Mouse (Mus musculus) stomach, embryonic 16.5 days (tissue): ENCODE measurements around the gene Mmp15. TPM values are rescaled to one million over a fixed set of nuclear protein-coding genes. Genes with fewer than 3 reads are reported as not detected.
"Not testable (repeated sequence)": the region's sequence is repeated elsewhere in the genome, so short reads cannot be mapped to it uniquely, and the experiment has no call there.

ENCODE experiments used
- ATAC-seq: fragments of 200-750 bp; cut with Nextera tagmentation; 2 replicates; pipeline ENCODE4 v1.8.0; 2017; ENCODE audit warnings: moderate number of reproducible peaks, moderate TSS enrichment; ENCODE audit not compliant: insufficient read depth, low FRiP score
- H3K27ac ChIP-seq: fragments of 300-500 bp; sonication (generic); 2 replicates; pipeline ENCODE4 v1.5.1; 2014; ENCODE audit warnings: low read length
- H3K27me3 ChIP-seq: fragments of 300-500 bp; sonication (generic); 2 replicates; pipeline ENCODE4 v1.6.1; 2014; ENCODE audit warnings: low read length, control low read depth, mixed read lengths; ENCODE audit not compliant: control insufficient read depth, insufficient read depth
- H3K36me3 ChIP-seq: fragments of 300-500 bp; sonication (generic); 2 replicates; pipeline ENCODE4 v1.6.1; 2014; ENCODE audit warnings: low read length; ENCODE audit not compliant: control insufficient read depth, insufficient read depth
- H3K4me1 ChIP-seq: fragments of 300-500 bp; sonication (generic); 2 replicates; pipeline ENCODE4 v1.6.1; 2014; ENCODE audit warnings: low read length, control low read depth, mixed read lengths; ENCODE audit not compliant: control insufficient read depth, insufficient read depth
- H3K4me2 ChIP-seq: fragments of 300-500 bp; sonication (generic); 2 replicates; pipeline ENCODE4 v1.6.1; 2014; ENCODE audit warnings: low read depth, low read length, mixed read lengths
- H3K4me3 ChIP-seq: fragments of 300-500 bp; sonication (generic); replicated peaks from 2 replicates; pipeline ENCODE4 v1.5.1; 2014; ENCODE audit warnings: mild to moderate bottlenecking, low read length
- H3K9ac ChIP-seq: fragments of 300-500 bp; sonication (generic); 2 replicates; pipeline ENCODE4 v1.6.1; 2014; ENCODE audit warnings: low read length
- H3K9me3 ChIP-seq: fragments of 300-500 bp; sonication (generic); replicated peaks from 2 replicates; pipeline ENCODE4 v1.6.1; 2016; ENCODE audit warnings: low read length, control low read depth; ENCODE audit not compliant: control insufficient read depth
- WGBS: fragments of 180-500 bp; shearing (Covaris S2); extraction: QIAGEN DNeasy Blood & Tissue Kit; methylation state at CpG from one replicate; pipeline ENCODE4 v1.1.7; 2014; 5-methylcytosine and 5-hydroxymethylcytosine counted together
- polyA plus RNA-seq: library from polyadenylated mRNA; unstranded; fragments of >200 nt; fragmentation: Nextera tagmentation; extraction: Ambion mirVana; gene quantifications from 2 replicates; pipeline ENCODE4 v1.2.1, GENCODE M21; 2015

Gene Mmp15
- polyA plus RNA-seq, 1 experiment from 2014 or later: 13.4 TPM

DNA sequence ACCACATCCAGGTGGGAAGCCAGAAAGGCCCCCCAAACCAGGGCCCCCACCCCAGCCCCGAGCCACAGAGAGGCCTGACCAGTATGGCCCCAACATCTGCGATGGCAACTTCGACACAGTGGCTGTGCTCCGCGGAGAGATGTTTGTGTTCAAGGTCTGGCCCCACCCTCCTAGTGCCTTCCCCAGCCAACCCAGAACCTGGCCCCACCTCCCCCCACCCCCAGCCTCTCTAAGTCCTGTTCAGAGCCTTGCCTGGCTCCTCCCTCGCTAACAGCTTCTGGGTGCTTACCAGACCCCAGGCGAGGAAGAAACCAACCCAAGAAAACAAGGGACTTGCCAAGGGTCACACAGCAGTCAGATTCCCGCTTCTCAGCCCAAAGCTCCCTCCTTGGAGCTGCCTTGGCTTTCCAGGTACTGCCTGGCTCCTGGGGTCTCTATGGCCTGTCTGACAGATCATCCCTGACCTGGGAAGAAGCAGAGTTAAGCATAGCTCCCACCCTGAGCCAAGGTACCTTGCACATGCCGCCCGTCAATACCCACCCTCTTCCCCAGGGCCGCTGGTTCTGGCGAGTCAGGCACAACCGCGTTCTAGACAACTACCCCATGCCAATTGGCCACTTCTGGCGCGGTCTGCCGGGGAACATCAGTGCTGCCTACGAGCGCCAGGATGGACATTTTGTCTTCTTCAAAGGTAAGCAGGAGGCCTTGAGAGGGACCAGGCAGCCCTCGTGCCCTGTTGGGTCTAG, 17.7 kb downstream of the Mmp15 start:
- H3K4me1 ChIP-seq: peaks cover 18% of the 10 kb centered on the region
- peak overlapping the region; percentile 50 for H3K4me2 ChIP-seq
- ATAC-seq: peak; percentile 84
- H3K36me3 ChIP-seq: no peaks in the 10 kb centered on the region; the same call in 1 of the 2 replicates
- H3K4me3 ChIP-seq: peak overlapping the region; percentile 33
- H3K27ac ChIP-seq: peak overlapping the region; percentile 33; the same call in 1 of the 2 replicates
- no peaks in the 10 kb centered on the region for H3K27me3 ChIP-seq
- WGBS: 44% methylated on average over 20 of the region's 20 CpGs
- no peaks in the 10 kb centered on the region for H3K9me3 ChIP-seq
- H3K9ac ChIP-seq: peak overlapping the region; percentile 72

DNA sequence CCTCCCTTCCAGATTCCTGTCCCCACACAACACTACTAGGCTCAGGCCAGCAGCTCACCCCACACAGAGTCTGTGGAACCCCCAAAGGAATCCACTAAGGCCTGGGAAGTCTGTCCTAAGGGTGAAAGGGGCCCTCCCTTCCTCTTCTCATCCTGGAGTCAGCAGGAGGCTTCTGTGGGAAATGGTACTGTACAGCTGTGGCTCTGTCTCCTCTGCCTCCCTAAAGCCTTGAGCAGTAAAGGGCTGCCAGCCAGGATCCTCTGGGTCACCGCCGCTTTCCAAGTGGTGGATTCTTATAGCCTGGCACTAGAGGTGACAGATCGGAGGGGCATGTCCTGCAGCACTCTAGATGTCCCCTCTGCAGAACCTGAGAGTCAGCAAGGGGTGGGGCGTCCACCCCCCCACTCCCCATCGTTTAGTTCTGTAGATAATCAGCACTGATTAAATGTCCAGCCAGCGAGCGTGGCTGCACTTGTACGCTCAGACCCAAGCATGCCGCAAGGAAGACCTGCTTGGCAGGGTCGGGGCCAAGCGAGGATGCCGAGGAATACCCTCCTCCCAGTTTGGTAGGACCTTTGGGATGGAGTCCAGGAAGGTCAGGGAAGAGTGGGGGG, 21.4 kb downstream of the Mmp15 start:
- H3K27ac ChIP-seq: no peak overlapping the region

DNA sequence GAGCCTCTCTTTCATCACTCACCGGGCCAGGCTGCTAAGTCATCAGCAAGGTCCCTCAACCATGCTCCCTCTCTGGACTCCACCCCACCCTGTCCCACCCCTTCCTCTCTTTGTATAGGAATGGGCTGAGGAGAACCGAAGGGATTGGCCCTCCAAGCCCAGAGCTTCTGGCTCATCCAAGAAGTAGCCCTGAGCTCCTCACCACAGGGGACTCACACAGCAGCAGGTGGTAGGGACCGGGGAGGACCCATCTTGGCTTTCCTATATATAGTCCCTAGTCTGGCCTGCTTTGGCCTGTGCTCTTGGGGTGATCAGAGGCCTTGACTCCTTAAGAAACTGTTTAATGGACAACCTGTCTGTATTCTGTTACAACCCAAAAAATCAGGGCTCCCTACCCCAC, 22.4 kb downstream of the Mmp15 start:
- H3K27ac ChIP-seq: no peak overlapping the region
- no peak overlapping the region for H3K4me3 ChIP-seq
- H3K4me1 ChIP-seq: peaks cover 38% of the 10 kb centered on the region
- ATAC-seq: no peak
- H3K27me3 ChIP-seq: no peaks in the 10 kb centered on the region
- H3K9ac ChIP-seq: no peak overlapping the region
- WGBS: 66% methylated on average over 3 of the region's 3 CpGs
- no peaks in the 10 kb centered on the region; the same call in 1 of the 2 replicates for H3K36me3 ChIP-seq
- H3K4me2 ChIP-seq: no peak overlapping the region
- H3K9me3 ChIP-seq: no peaks in the 10 kb centered on the region

More for the DNA sequence above, 21.4 kb downstream of the Mmp15 start:
- no peaks in the 10 kb centered on the region; the same call in 1 of the 2 replicates for H3K36me3 ChIP-seq
- no peaks in the 10 kb centered on the region for H3K9me3 ChIP-seq
- H3K4me3 ChIP-seq: no peak overlapping the region
- ATAC-seq: no peak
- WGBS: 57% methylated on average over 12 of the region's 12 CpGs
- H3K4me1 ChIP-seq: peaks cover 43% of the 10 kb centered on the region
- no peak overlapping the region for H3K4me2 ChIP-seq
- 0 out of 2 replicates have a peak overlapping the region, but pooled peaks have one; percentile 32 for H3K9ac ChIP-seq
- H3K27me3 ChIP-seq: no peaks in the 10 kb centered on the region

DNA sequence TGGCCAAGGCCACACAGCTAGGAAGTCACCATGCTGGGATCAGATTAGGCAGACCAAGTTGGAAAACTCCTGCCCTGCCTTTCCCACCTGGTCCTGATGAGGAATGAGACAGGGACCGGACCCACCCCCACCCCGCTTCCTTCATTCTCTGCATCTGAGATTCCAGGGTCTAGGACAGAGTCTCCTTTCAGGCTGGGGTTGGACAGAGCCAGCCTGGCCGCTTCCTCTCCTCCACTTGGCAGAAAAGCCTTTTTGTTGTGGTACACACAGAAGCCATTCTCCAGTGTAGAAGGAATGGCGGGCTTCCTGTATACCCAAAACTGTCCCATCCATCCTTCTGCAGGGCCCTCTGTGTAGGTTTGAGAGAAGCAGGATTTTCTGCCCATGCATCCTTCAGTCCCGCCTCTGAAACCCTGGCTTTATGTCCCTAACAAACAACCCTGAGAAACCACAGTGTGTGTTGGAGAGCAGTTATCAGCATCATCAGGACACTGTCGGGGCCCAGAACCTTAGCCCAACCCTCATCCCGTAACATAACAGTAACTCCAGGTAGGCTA, 23.4 kb downstream of the Mmp15 start:
- Histone ChIP-seq H3K9me3 (no peaks in the 10 kb centered on the region), H3K4me1 (peaks cover 30% of the 10 kb centered on the region), H3K9ac (no peak overlapping the region), H3K4me3 (no peak overlapping the region), H3K36me3 (no peaks in the 10 kb centered on the region), H3K4me2 (no peak overlapping the region), H3K27me3 (no peaks in the 10 kb centered on the region), H3K27ac (peak overlapping the region; percentile 93; the same call in 1 of the 2 replicates)
- no peak for ATAC-seq
- WGBS: 77% methylated on average over 7 of the region's 7 CpGs

DNA sequence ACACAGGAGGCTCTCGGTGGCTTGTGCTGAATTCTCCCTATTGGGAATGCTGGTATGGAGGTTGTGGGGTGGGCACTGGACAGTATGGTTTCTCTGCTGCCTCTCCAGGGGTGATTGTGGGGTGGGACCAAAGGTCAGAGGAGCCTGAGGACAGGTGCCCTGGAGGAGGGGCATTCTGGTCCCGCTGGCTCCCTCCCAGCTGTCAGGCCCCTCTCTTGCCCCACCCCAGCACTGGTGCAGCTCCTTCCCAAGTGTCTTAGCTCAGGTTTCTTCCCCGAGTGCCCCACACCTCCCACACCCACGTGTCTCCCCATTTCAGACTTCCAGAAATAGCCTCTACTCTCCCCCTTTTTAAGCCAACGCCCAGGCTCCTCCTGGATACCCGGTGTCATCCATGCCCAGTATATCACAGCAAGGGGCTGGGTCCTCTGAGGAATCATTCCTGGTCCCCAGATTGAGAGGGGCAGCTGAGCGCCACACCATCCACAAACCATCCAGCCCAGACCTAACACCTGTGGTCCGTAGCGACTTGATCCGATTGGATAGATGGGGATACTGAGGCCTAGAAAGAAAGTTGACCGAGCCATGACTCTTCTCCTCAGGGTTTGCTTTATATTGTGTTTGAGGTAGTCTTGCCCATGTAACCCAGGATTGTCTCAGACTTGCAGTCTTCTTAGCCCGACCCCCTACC, 24.4 kb downstream of the Mmp15 start:
- peak overlapping the region; percentile 93 for H3K27ac ChIP-seq

DNA sequence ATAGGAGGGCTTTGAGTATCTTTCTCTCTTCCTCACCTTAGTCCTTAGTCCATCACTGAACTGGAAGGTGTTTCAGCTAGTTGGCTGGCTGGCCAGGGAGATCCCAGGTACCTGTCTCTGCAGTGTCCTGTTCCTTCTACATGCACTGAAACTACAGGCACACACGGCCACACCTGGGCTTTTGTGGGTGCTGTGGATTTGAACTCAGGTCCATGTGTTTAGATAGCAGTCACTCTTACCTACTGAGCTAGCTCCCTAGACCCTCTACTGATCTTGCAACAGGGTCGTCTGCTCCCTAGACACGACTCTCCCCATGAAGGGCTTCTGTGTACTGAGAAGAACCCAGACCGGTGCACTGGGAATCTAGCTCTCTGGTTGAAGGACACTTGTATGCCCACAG, 25.0 kb downstream of the Mmp15 start:
- H3K4me2 ChIP-seq: 0 out of 2 replicates have a peak overlapping the region, but pooled peaks have one; percentile 8
- no peaks in the 10 kb centered on the region for H3K27me3 ChIP-seq
- WGBS: 71% methylated on average over 4 of the region's 4 CpGs
- no peaks in the 10 kb centered on the region for H3K9me3 ChIP-seq
- H3K36me3 ChIP-seq: no peaks in the 10 kb centered on the region
- H3K9ac ChIP-seq: peak overlapping the region; percentile 23; the same call in 1 of the 2 replicates
- H3K27ac ChIP-seq: peak overlapping the region; percentile 93
- no peak overlapping the region for H3K4me3 ChIP-seq
- no peak for ATAC-seq
- peaks cover 30% of the 10 kb centered on the region for H3K4me1 ChIP-seq

More for the DNA sequence above, 24.4 kb downstream of the Mmp15 start:
- no peaks in the 10 kb centered on the region for H3K9me3 ChIP-seq
- H3K36me3 ChIP-seq: no peaks in the 10 kb centered on the region
- peaks cover 30% of the 10 kb centered on the region for H3K4me1 ChIP-seq
- no peak for ATAC-seq
- no peak overlapping the region for H3K4me3 ChIP-seq
- H3K27me3 ChIP-seq: no peaks in the 10 kb centered on the region
- no peak overlapping the region for H3K4me2 ChIP-seq
- WGBS: 72% methylated on average over 12 of the region's 12 CpGs
- H3K9ac ChIP-seq: no peak overlapping the region

DNA sequence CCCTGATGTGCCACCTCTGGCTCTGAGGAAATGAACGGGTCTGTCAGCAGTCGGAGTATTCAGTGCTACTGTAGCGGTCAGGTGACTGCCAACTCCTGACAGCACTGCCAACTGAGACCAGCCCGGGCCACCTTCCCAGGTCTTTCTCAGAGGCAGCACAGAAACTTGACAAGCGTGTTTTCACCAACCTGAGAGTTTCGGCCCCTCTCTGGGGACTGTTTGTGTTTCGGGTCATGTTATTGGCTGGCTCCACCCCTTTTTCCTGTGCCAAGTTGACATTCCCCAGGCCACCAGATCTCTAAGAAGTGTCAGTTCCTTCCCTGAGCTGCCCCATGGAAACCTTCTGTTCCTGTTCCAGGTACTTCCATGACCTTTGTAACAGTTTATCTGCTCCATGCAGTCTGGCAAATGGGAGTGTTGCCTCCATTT, 25.8 kb downstream of the Mmp15 start:
- Histone ChIP-seq H3K4me3 (no peak overlapping the region), H3K27ac (peak overlapping the region; percentile 93), H3K4me2 (no peak overlapping the region), H3K9me3 (no peaks in the 10 kb centered on the region), H3K9ac (peak overlapping the region; percentile 23), H3K27me3 (no peaks in the 10 kb centered on the region), H3K36me3 (no peaks in the 10 kb centered on the region), H3K4me1 (peaks cover 25% of the 10 kb centered on the region)
- WGBS: 20% methylated on average over 7 of the region's 7 CpGs
- ATAC-seq: peak; percentile 89

DNA sequence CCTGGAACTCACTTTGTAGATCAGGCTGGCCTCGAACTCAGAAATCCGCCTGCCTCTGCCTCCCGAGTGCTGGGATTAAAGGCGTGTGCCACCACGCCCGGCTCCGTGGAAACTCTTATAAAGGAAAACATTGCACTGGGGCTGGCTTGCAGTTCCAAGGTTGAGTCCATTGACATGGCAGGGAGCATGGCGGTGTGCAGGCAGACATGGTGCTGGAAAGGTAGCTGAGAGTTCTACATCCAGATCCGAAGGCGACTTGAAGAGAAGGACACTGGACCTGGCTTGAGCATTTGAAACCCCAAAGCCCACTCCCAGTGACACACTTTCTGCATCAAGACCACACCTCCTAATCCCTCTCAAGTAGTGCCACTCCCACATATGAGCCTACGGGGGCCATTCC, 26.9 kb downstream of the Mmp15 start:
- not testable (repeated sequence) for H3K36me3 ChIP-seq, H3K4me2 ChIP-seq, H3K4me3 ChIP-seq, H3K27me3 ChIP-seq, H3K9ac ChIP-seq, H3K9me3 ChIP-seq, ATAC-seq, H3K27ac ChIP-seq
- peaks cover 25% of the 10 kb centered on the region for H3K4me1 ChIP-seq
- 94% methylated on average over 11 of the region's 11 CpGs for WGBS
